Mouse (Mus musculus) embryonic facial prominence, embryonic 11.5 days (tissue): Measurements from ENCODE around the gene Vmn1r203. TPM values are rescaled to one million over a fixed set of nuclear protein-coding genes. Genes with fewer than 3 reads are reported as not detected.
"Not testable (repeated sequence)": the region's sequence is repeated elsewhere in the genome, so short reads cannot be mapped to it uniquely, and the experiment has no call there.

Experiments
- ATAC-seq: fragments of 200-750 bp; cut with Nextera tagmentation; replicated peaks from 2 replicates; pipeline ENCODE4 v1.8.0; 2017; ENCODE audit warnings: low read depth; ENCODE audit not compliant: insufficient number of reproducible peaks, low FRiP score, low TSS enrichment
- DNase-seq: peaks from one replicate; pipeline ENCODE4 v3.0.0-alpha.2; 2015; ENCODE audit warnings: low spot score
- H3K27ac ChIP-seq: fragments of 300-500 bp; sonication (generic); replicated peaks from 2 replicates; pipeline ENCODE4 v1.5.1; 2014; ENCODE audit warnings: mild to moderate bottlenecking, low read depth, low read length, control low read depth
- H3K27me3 ChIP-seq: fragments of 300-500 bp; sonication (generic); 2 replicates; pipeline ENCODE4 v1.6.1; 2014; ENCODE audit warnings: mild to moderate bottlenecking, low read length, moderate library complexity, mixed read lengths; ENCODE audit not compliant: control insufficient read depth, insufficient read depth
- H3K36me3 ChIP-seq: fragments of 300-500 bp; sonication (generic); replicated peaks from 2 replicates; pipeline ENCODE4 v1.6.1; 2014; ENCODE audit warnings: low read depth, mild to moderate bottlenecking, low read length, moderate library complexity, mixed read lengths; ENCODE audit not compliant: control insufficient read depth, insufficient read depth
- H3K4me1 ChIP-seq: fragments of 300-500 bp; sonication (generic); 2 replicates; pipeline ENCODE4 v1.6.1; 2014; ENCODE audit warnings: low read length, mixed read lengths; ENCODE audit not compliant: control insufficient read depth, insufficient read depth
- H3K4me2 ChIP-seq: fragments of 300-500 bp; sonication (generic); 2 replicates; pipeline ENCODE4 v1.6.1; 2014; ENCODE audit warnings: low read depth, mild to moderate bottlenecking, control low read depth, low read length, moderate library complexity
- H3K4me3 ChIP-seq: fragments of 300-500 bp; sonication (generic); 2 replicates; pipeline ENCODE4 v1.5.1; 2014; ENCODE audit warnings: low read depth, low read length, control low read depth
- H3K9ac ChIP-seq: fragments of 300-500 bp; sonication (generic); replicated peaks from 2 replicates; pipeline ENCODE4 v1.6.1; 2014; ENCODE audit warnings: mild to moderate bottlenecking, control low read depth, low read length
- H3K9me3 ChIP-seq: fragments of 300-500 bp; sonication (generic); replicated peaks from 2 replicates; pipeline ENCODE4 v1.6.1; 2016; ENCODE audit warnings: mild to moderate bottlenecking, low read length, inconsistent platforms, mixed read lengths; ENCODE audit not compliant: control insufficient read depth
- WGBS: fragments of 180-500 bp; shearing (Covaris S2); extraction: QIAGEN DNeasy Blood & Tissue Kit; methylation state at CpG from one replicate; pipeline ENCODE4 v1.1.7; 2014; 5-methylcytosine and 5-hydroxymethylcytosine counted together
- polyA plus RNA-seq: library from polyadenylated mRNA; unstranded; fragments of >200 nt; fragmentation: Nextera tagmentation; extraction: Ambion mirVana; gene quantifications from 2 replicates; pipeline ENCODE4 v1.2.1, GENCODE M21; 2014

Vmn1r203 gene
- polyA plus RNA-seq: not detected in 2 replicates

DNA sequence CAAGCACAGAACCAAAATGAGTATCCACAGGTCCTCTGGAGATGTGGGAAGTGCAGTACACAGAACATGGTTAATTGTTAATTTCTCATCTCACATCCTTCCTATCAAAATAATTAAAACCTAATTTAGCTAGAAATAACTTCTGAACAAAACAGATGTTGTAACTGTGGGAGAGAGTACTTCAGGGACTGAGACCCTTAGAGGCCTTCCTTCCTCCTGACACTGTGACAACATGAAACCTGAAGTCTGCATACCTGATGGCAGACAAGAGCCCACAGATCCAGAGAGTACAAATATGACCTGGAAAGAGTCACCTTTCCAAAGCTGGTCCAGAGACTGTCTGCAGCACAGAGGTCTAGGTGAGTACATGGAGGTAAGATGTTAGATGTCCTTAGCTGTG, at the start of gene Vmn1r203:
Vmn1r203 (plus strand) TSS at position 301 of the 400 bp plus-strand sequence.
- no peak for ATAC-seq

DNA sequence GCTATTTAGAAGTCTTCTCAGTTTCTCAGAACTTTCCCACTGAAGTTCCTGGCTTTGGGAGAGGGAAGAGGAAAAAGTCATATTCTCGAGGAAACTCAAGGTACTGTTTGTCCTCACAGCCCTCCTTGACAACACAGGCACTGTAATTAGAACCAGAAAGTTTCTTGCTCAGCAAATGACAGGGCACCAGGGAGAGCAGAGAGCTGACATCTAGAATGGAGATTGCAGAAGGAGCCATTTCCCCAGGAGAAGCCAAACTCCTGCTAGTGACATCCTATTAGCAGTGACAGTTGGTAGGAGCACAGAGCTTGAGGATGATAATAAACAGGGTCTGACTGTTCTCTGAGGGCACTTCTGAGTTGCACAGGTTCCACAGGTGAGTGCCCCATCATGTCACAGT, 46.3 kb upstream of the Vmn1r203 start, which contains the start of gene Vmn1r201:
Vmn1r201 (plus strand) TSS at position 301 of the 400 bp plus-strand sequence.
- H3K9me3 ChIP-seq: no peaks in the 10 kb centered on the region
- no peak within 1 kb of the TSS for H3K4me2 ChIP-seq
- no peaks in the 10 kb centered on the region for H3K27me3 ChIP-seq
- H3K4me1 ChIP-seq: no peaks in the 10 kb centered on the region
- no peaks in the 10 kb centered on the region for H3K36me3 ChIP-seq
- ATAC-seq (no peak), DNase-seq (no peak)
- no peak within 1 kb of the TSS for H3K4me3 ChIP-seq
- WGBS: 55% methylated on average over 1 of the region's 1 CpGs
- H3K27ac ChIP-seq: no peak within 1 kb of the TSS
- H3K9ac ChIP-seq: no peak within 1 kb of the TSS

More for the DNA sequence above, at the start of gene Vmn1r203:
- DNase-seq: no peak
- H3K4me1 ChIP-seq: no peaks in the 10 kb centered on the region
- H3K9me3 ChIP-seq: no peaks in the 10 kb centered on the region
- H3K27ac ChIP-seq: no peak within 1 kb of the TSS
- H3K4me3 ChIP-seq: no peak within 1 kb of the TSS
- H3K36me3 ChIP-seq: no peaks in the 10 kb centered on the region
- no peak within 1 kb of the TSS for H3K4me2 ChIP-seq
- H3K27me3 ChIP-seq: no peaks in the 10 kb centered on the region
- no peak within 1 kb of the TSS for H3K9ac ChIP-seq

DNA sequence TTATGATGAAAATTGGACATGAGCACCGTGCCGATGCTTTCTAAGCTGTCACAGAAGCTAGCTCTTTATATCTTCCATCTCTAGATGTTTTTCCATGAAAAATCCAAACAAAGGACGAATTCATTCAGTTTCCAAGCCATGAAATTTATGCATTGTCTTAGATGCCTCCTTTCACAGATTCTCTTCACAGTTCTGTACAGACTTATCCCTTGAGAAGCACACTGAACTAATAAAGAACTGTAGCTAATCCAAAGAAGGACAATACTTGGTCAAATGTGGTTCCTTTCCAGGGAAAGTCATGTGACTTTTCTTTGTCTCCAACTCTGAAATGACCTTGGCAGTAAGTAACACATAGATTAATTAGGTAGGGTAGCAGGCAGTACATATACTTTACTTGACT, 15.5 kb upstream of the Vmn1r203 start:
- Histone ChIP-seq H3K4me2 (no peak overlapping the region), H3K27me3 (no peaks in the 10 kb centered on the region), H3K4me1 (no peaks in the 10 kb centered on the region), H3K9me3 (no peaks in the 10 kb centered on the region), H3K27ac (no peak overlapping the region), H3K4me3 (no peak overlapping the region), H3K9ac (no peak overlapping the region), H3K36me3 (no peaks in the 10 kb centered on the region)
- DNase-seq (no peak), ATAC-seq (no peak)
- 83% methylated on average over 3 of the region's 3 CpGs for WGBS

DNA sequence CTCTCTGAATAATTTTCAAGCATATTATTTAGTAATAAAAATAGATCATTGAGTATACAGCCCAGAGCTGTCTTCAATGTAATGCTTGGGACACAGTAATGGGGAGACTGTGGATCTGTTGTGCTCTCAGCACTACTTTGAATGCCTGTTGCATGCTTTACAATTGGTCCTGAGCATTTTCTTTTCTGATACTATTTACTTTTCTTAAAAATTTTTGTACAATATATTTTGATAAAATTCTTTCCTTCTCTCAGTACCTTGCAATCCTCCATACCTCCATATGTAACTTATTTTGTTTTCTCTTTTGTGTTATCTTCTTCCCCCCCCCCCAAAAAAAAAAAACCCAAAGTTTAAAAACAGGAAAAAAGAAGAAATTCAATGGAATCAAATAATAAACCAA, 12.6 kb upstream of the Vmn1r203 start, which contains the start of gene Vmn1r202:
Vmn1r202 (minus strand) TSS at position 101 of the 400 bp plus-strand sequence.
- Histone ChIP-seq H3K4me3 (no peak within 1 kb of the TSS), H3K4me1 (no peaks in the 10 kb centered on the region), H3K27me3 (no peaks in the 10 kb centered on the region), H3K9ac (no peak within 1 kb of the TSS), H3K27ac (no peak within 1 kb of the TSS), H3K9me3 (no peaks in the 10 kb centered on the region), H3K36me3 (no peaks in the 10 kb centered on the region), H3K4me2 (no peak within 1 kb of the TSS)
- ATAC-seq (no peak), DNase-seq (no peak)

DNA sequence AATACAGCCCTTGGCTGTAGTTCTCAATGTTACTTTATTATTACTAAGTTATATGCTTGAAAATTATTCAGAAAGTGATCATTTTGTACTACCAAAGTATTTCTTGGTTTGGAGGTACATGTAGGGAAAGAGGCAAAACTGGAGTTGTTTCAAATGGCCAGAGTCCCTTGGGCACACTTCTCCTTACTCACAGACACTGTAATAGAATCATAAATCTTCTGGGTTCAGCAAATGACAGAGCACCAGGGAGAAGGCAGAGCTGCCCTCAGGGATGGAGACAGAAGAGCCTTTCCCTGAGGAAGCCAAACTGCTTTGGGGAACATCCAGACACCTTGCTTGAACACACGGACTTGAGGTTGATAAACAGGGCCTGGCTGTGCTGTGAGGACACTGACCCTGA, 35.0 kb downstream of the Vmn1r203 start, which contains the start of gene Vmn1r204:
Vmn1r204 (plus strand) TSS at position 301 of the 400 bp plus-strand sequence.
- not testable (repeated sequence) for ATAC-seq, H3K4me3 ChIP-seq, H3K27me3 ChIP-seq, DNase-seq, H3K36me3 ChIP-seq, H3K4me2 ChIP-seq, H3K27ac ChIP-seq, H3K4me1 ChIP-seq, H3K9ac ChIP-seq, H3K9me3 ChIP-seq
- WGBS: 67% methylated on average over 1 of the region's 1 CpGs

DNA sequence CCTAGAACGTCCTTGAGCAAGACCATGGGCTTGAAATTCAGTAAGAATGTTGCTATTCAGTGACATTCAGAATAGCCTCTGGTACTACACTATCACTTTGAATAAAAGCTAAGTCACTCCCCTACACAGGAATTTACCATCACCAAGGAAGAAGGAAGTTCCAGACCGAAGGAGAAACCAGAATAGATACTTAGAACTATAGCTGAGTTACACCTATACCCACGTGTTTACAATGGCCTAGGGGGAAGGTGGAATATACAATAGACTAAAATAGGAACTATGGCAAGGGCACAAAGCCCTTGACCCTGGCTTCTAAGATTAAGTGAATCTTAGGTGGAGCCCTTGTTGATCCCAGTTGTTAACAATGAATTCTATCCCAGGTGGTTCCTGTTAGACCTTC, 57.0 kb downstream of the Vmn1r203 start:
- H3K9ac ChIP-seq, H3K27ac ChIP-seq, H3K4me2 ChIP-seq, H3K36me3 ChIP-seq, ATAC-seq, H3K9me3 ChIP-seq, DNase-seq, H3K27me3 ChIP-seq, H3K4me1 ChIP-seq, H3K4me3 ChIP-seq: not testable (repeated sequence)
- 85% methylated on average over 3 of the region's 3 CpGs for WGBS

Other genes with a start within 250 kb of the Vmn1r203 start
- gene Vmn1r195, start 247.6 kb upstream of the Vmn1r203 start, polyA plus RNA-seq: not detected in 2 replicates
- not detected in 2 replicates for gene Vmn1r196, start 228.2 kb upstream of the Vmn1r203 start, polyA plus RNA-seq
- gene Vmn1r197, start 193.5 kb upstream of the Vmn1r203 start, polyA plus RNA-seq: not detected in 2 replicates
- not detected in 2 replicates for gene Vmn1r198, start 167.8 kb upstream of the Vmn1r203 start, polyA plus RNA-seq
- not detected in 2 replicates for gene Vmn1r199, start 138.3 kb upstream of the Vmn1r203 start, polyA plus RNA-seq
- gene Vmn1r200, start 127.7 kb upstream of the Vmn1r203 start, polyA plus RNA-seq: not detected in 2 replicates
- gene Vmn1r201, start 46.2 kb upstream of the Vmn1r203 start, polyA plus RNA-seq: not detected in 2 replicates
- not detected in 2 replicates for gene Vmn1r202, start 12.7 kb upstream of the Vmn1r203 start, polyA plus RNA-seq
- not detected in 2 replicates for gene Vmn1r204, start 35.1 kb downstream of the Vmn1r203 start, polyA plus RNA-seq
- not detected in 2 replicates for gene Vmn1r205, start 74.9 kb downstream of the Vmn1r203 start, polyA plus RNA-seq
- not detected in 2 replicates for gene Vmn1r206, start 106.1 kb downstream of the Vmn1r203 start, polyA plus RNA-seq
- gene Vmn1r207-ps, start 211.5 kb downstream of the Vmn1r203 start, polyA plus RNA-seq: not detected in 2 replicates